Mouse (Mus musculus): Measurements from ENCODE around the gene Usp46.

- TF ChIP-seq TAL1 (conservative IDR thresholded peaks at IDR 0.05; ENCODE audit: low read depth, low read length) = no peak
- no peak for TF ChIP-seq CTCF (IDR thresholded peaks at IDR 0.05; ENCODE audit: low read depth, low read length)
- no peak for TF ChIP-seq GATA1 (IDR thresholded peaks at IDR 0.05; ENCODE audit: borderline replicate concordance, low read length)
These were observed 26.7 kb upstream of the Usp46 start for GRCm38 (mm10) chr5:74094841-74095437.

All from G1E (cell line).